Mouse (Mus musculus) heart, postnatal 0 days (tissue): ENCODE measurements around the gene Tmem234. TPM values are rescaled to one million over a fixed set of nuclear protein-coding genes. Genes with fewer than 3 reads are reported as not detected.

Experiments used
- ATAC-seq: fragments of 200-750 bp; cut with Nextera tagmentation; 2 replicates; pipeline ENCODE4 v1.8.0; 2017; ENCODE audit warnings: low read depth, moderate number of reproducible peaks, moderate library complexity; ENCODE audit not compliant: insufficient read depth
- DNase-seq: peaks from one replicate; pipeline ENCODE4 v3.0.0-alpha.2; 2016; ENCODE audit warnings: low spot score
- H3K27ac ChIP-seq: fragments of 300-500 bp; sonication (generic); 2 replicates; pipeline ENCODE4 v1.5.1; 2014; ENCODE audit warnings: low read depth, mild to moderate bottlenecking
- H3K27me3 ChIP-seq: fragments of 300-500 bp; sonication (generic); 2 replicates; pipeline ENCODE4 v1.6.1; 2014; ENCODE audit warnings: low read length, mixed read lengths; ENCODE audit not compliant: control insufficient read depth, insufficient read depth
- H3K36me3 ChIP-seq: fragments of 300-500 bp; sonication (generic); replicated peaks from 2 replicates; pipeline ENCODE4 v1.6.1; 2014; ENCODE audit warnings: low read length, mixed read lengths; ENCODE audit not compliant: control insufficient read depth, insufficient read depth
- H3K4me1 ChIP-seq: fragments of 300-500 bp; sonication (generic); 2 replicates; pipeline ENCODE4 v1.6.1; 2014; ENCODE audit warnings: antibody characterized with exemption; ENCODE audit not compliant: control insufficient read depth, insufficient read depth
- H3K4me2 ChIP-seq: fragments of 300-500 bp; sonication (generic); 2 replicates; pipeline ENCODE4 v1.6.1; 2014; ENCODE audit warnings: low read depth, mild to moderate bottlenecking, low read length, moderate library complexity
- H3K4me3 ChIP-seq: fragments of 300-500 bp; sonication (generic); 2 replicates; pipeline ENCODE4 v1.5.1; 2014; ENCODE audit warnings: low read depth, low read length
- H3K9ac ChIP-seq: fragments of 300-500 bp; sonication (generic); replicated peaks from 2 replicates; pipeline ENCODE4 v1.6.1; 2014; ENCODE audit warnings: low read depth, low read length, mixed read lengths
- H3K9me3 ChIP-seq: fragments of 300-500 bp; sonication (generic); replicated peaks from 2 replicates; pipeline ENCODE4 v1.6.1; 2016; ENCODE audit warnings: low read length; ENCODE audit not compliant: control insufficient read depth
- CTCF ChIP-seq: IDR thresholded peaks from 2 replicates; pipeline ENCODE4 v1.5.1; 2016; ENCODE audit warnings: antibody characterized with exemption, control low read depth, low read depth
- EP300 ChIP-seq: IDR thresholded peaks from 2 replicates; pipeline ENCODE4 v1.6.1; 2016; ENCODE audit warnings: antibody characterized with exemption, low read depth
- WGBS: fragments of 180-500 bp; shearing (Covaris S2); extraction: QIAGEN DNeasy Blood & Tissue Kit; methylation state at CpG from one replicate; pipeline ENCODE4 v1.1.7; 2014; 5-methylcytosine and 5-hydroxymethylcytosine counted together
- polyA plus RNA-seq: library from polyadenylated mRNA; unstranded; fragments of >200 nt; fragmentation: Nextera tagmentation; extraction: Ambion mirVana; gene quantifications from 2 replicates; pipeline ENCODE4 v1.2.1, GENCODE M21; 2015
- total RNA-seq: library from RNA; depleted of rRNA; stranded (reverse); fragments of >200 nt; gene quantifications from 2 replicates; pipeline ENCODE4 v1.2.3, GENCODE M21; 2014; ENCODE audit warnings: low replicate concordance

Tmem234 gene
- total and polyA plus RNA-seq, 2 experiments from 2014 or later: 115 to 161 TPM

DNA sequence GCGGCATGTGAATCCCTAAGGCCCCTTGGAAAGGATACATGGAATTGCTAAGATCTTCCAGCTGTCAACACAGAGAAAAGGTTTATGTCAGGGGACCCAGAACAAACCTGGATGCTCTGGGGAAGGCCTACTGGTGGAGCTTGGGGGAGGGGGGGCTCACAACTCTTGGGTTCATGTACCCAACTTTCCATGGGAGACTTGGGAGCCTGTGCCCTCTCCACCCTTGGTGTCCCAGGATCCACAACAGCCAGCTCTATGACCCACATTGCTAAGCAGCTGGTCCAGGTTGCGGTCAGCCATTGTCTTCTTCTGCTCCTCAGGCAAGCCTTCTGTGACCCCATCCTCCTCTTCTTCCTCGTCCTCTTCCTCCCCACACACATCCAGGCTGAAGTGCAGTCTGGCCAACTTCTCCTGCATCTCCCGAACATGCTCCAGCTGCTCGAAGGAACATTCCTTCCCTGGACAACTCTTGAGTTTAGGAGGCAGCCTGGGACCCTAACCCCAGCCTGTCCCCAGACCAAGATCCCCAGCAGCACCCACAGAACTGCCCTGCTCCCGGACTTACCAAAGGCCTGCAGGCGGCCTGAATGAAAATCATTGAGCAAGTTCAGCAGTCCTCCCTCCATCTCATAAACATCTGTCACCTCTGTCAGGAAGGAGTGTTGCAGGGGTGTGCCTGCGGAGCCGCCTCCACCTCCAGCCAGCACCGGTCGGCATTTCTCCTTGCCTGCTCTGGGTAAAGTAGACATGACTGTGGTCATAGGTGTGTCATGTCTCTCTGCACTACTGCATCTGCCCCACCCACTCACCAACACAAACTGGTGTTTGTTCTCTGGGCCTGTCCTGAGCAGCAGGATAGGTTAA is 20.2 kb downstream of the Tmem234 start:
- H3K4me3 ChIP-seq: peak overlapping the region; percentile 20
- no peaks in the 10 kb centered on the region for H3K27me3 ChIP-seq
- ATAC-seq (no peak), DNase-seq (no peak)
- no peaks in the 10 kb centered on the region for H3K9me3 ChIP-seq
- H3K4me2 ChIP-seq: peak overlapping the region; percentile 48
- H3K27ac ChIP-seq: peak overlapping the region; percentile 65
- peaks cover 36% of the 10 kb centered on the region for H3K4me1 ChIP-seq
- H3K36me3 ChIP-seq: peaks cover 21% of the 10 kb centered on the region
- WGBS: 73% methylated on average over 11 of the region's 11 CpGs
- H3K9ac ChIP-seq: no peak overlapping the region
- TF ChIP-seq EP300: no peak
- TF ChIP-seq CTCF: no peak

DNA sequence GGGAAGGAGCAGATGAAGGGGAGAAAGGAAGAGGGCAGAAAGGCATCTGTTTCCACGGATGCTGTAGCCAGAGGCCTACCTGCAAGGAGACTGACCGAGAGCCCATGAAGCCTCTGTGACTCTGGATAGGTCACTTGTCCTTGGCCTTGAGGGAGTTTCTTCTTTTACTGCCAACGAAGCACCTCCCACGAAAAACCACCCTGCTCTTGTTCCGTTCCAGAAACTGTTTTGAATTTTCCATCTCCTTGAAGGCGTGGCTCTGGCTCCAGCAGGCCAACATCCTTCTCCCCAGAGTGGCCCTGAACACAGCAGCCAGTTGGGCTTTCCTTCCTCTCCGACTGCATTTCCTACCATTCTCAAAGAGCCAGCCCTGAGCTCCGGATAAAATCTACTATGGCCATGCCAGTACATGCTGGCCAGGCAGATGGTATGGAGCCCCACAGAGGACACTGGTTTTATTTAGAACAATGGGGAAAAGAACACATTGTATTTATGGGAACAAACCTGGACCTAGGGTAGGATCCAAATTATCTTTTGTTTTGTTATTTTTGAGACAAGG is 20.9 kb downstream of the Tmem234 start:
- H3K27ac ChIP-seq: peak overlapping the region; percentile 65
- peak overlapping the region; percentile 84 for H3K4me2 ChIP-seq
- peaks cover 38% of the 10 kb centered on the region for H3K4me1 ChIP-seq
- 54% methylated on average over 8 of the region's 8 CpGs for WGBS
- H3K36me3 ChIP-seq: peaks cover 24% of the 10 kb centered on the region
- TF ChIP-seq EP300 (peak; percentile 25; the same call in 1 of the 2 replicates), CTCF (no peak)
- H3K27me3 ChIP-seq: no peaks in the 10 kb centered on the region
- peak; percentile 72 for DNase-seq
- no peaks in the 10 kb centered on the region for H3K9me3 ChIP-seq
- peak overlapping the region; percentile 20 for H3K4me3 ChIP-seq
- ATAC-seq: no peak
- no peak overlapping the region for H3K9ac ChIP-seq

DNA sequence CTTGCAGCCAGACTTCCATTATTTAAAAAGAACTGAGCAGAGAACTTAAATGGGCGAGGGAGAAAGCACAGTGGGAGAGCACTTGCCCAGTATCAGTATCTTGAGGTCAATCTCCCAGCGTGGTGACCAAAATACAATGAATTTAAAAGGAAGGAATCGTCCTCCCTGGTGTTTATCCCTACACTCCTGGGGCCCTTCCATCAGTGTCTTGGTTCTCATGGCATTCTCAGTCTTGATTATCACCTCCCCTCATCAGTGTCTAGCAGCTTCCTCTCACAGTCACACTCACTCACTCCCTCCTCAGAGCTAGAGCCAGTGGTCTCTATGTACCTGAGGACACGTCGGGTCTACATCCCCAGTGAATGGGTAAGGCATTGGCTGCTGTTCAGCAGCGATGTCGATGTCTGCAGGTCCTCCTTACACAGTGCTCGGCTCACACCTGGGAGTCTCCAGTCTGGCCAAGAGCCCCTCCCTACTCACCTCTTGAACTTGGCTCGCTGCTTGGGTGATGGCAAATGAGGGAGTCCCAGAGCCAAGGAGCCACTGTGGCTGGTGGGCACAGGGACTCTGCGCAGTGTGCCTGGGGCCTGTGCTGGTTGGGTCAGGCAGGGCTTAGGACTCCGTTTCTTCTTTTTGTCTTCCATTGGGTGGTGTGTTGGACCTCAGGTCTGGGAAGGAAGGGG is 21.8 kb downstream of the Tmem234 start:
- Histone ChIP-seq H3K36me3 (peaks cover 26% of the 10 kb centered on the region), H3K4me3 (peak overlapping the region; percentile 65), H3K4me2 (peak overlapping the region; percentile 84), H3K9ac (peak overlapping the region; percentile 71), H3K27ac (peak overlapping the region; percentile 89), H3K9me3 (no peaks in the 10 kb centered on the region), H3K27me3 (no peaks in the 10 kb centered on the region), H3K4me1 (peaks cover 38% of the 10 kb centered on the region)
- TF ChIP-seq EP300: no peak
- no peak for TF ChIP-seq CTCF
- DNase-seq (no peak), ATAC-seq (no peak)
- WGBS: 66% methylated on average over 11 of the region's 11 CpGs

DNA sequence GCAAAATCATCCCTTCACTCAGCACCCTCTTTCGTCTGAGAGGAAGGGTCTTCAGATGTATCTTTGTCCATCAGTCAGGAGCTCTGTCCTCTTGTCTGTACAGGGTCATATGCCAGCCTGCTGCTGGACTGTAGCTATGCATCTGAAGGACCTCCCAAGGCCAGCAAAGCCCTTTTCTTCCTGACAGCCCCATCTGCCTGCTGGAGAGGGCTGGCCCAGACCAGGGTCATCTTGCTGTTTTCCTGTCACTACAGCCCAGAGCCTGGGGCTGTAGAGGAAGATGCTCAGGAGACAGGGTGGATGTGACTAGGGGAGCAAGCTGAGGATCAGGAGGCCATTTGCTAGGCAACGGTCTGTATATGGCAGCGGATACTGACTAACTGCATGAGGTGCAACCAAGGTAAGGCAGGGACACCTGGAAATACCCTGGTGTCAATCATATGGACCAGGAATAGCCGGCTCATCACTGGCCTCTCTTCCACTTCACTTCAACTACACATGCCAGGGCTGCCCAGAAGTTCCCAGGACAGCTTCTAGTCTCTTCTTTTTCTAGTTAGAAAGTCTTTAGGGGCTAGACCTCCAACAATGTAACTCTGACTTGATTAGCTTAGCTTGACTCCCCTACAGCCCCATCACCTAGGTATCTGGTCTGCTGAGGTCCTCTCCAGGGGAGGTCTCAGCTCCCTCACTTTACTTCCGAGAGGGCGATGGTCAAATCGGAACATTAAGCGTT is 22.5 kb downstream of the Tmem234 start:
- Histone ChIP-seq H3K4me3 (peak overlapping the region; percentile 65), H3K27me3 (no peaks in the 10 kb centered on the region), H3K4me2 (peak overlapping the region; percentile 84), H3K9me3 (no peaks in the 10 kb centered on the region), H3K9ac (peak overlapping the region; percentile 71), H3K27ac (peak overlapping the region; percentile 89), H3K36me3 (peaks cover 28% of the 10 kb centered on the region), H3K4me1 (peaks cover 37% of the 10 kb centered on the region)
- DNase-seq (no peak), ATAC-seq (no peak)
- 14% methylated on average over 8 of the region's 8 CpGs for WGBS
- TF ChIP-seq CTCF (no peak), EP300 (no peak)

DNA sequence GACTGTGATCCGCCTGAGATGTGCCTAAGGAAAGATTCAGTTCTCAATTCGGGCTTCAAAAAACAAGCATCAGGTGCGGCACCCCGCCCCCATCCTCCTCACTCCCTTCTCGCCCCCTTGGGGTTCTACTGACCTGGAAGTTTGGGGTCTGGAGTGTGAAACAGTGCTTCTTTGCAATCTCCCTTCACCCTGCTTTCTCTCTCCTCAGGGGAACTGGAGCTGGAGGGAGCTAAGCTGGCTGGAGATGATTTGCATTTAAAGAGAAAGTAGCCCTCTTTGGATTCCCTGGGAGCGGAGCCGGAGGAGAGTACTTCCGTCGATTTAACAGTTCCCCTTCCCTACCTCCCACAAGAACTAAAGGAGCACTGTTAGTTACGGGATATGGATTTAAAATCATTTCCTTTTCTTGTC is 23.2 kb downstream of the Tmem234 start, which contains the start of gene Ccdc28b:
Ccdc28b (minus strand) TSS at position 267 of the 411 bp plus-strand sequence.
- WGBS: 1% methylated on average over 10 of the region's 10 CpGs
- ATAC-seq (peak; percentile 30), DNase-seq (peak; percentile 74)
- peaks cover 30% of the 10 kb centered on the region for H3K4me1 ChIP-seq
- H3K36me3 ChIP-seq: peaks cover 35% of the 10 kb centered on the region
- H3K9me3 ChIP-seq: no peaks in the 10 kb centered on the region
- peak within 1 kb of the TSS; percentile 89 for H3K27ac ChIP-seq
- H3K27me3 ChIP-seq: no peaks in the 10 kb centered on the region
- no peak for TF ChIP-seq CTCF
- TF ChIP-seq EP300: 0 out of 2 replicates have a peak, but pooled peaks have one; percentile 13
- peak within 1 kb of the TSS; percentile 71 for H3K9ac ChIP-seq
- peak within 1 kb of the TSS; percentile 84 for H3K4me2 ChIP-seq
- peak within 1 kb of the TSS; percentile 65 for H3K4me3 ChIP-seq
